Mouse (Mus musculus): Measurements from ENCODE around the gene Zbtb46. TPM values are rescaled to one million over a fixed set of nuclear protein-coding genes. Genes with fewer than 3 reads are reported as not detected.

Zbtb46 gene
- polyA plus RNA-seq, 1 experiment from 2014 or later, result 7.6 TPM

GRCm38 (mm10) chr2:181471246-181471645 lies 12.0 kb upstream of the Zbtb46 start:
- 60% methylated on average over 5 of the region's 5 CpGs for WGBS
- no peak overlapping the region for H3K4me2 ChIP-seq (ENCODE audit: low read length)
- H3K4me1 ChIP-seq (ENCODE audit: control insufficient read depth, insufficient read depth, low read length), result no peaks in the 10 kb centered on the region
- no peak overlapping the region for H3K4me3 ChIP-seq (ENCODE audit: low read depth, low read length)
- no peaks in the 10 kb centered on the region for H3K27me3 ChIP-seq (replicated peaks; ENCODE audit: control insufficient read depth, insufficient read depth, low read length)
- H3K36me3 ChIP-seq (ENCODE audit: control insufficient read depth, insufficient read depth, low read length), result no peaks in the 10 kb centered on the region
- no peak overlapping the region for H3K27ac ChIP-seq (ENCODE audit: low read depth, low read length)
- H3K9ac ChIP-seq (ENCODE audit: low read length), result no peak overlapping the region
- ATAC-seq (no peak), DNase-seq (ENCODE audit: low spot score) (no peak)
- no peaks in the 10 kb centered on the region for H3K9me3 ChIP-seq (replicated peaks; ENCODE audit: control insufficient read depth, low read length)

- Histone ChIP-seq H3K9me3 (replicated peaks; ENCODE audit: control insufficient read depth, low read length) (no peaks in the 10 kb centered on the region), H3K4me2 (ENCODE audit: low read length) (no peak overlapping the region), H3K27me3 (replicated peaks; ENCODE audit: control insufficient read depth, insufficient read depth, low read length) (no peaks in the 10 kb centered on the region), H3K4me1 (ENCODE audit: control insufficient read depth, insufficient read depth, low read length) (no peaks in the 10 kb centered on the region), H3K36me3 (ENCODE audit: control insufficient read depth, insufficient read depth, low read length) (no peaks in the 10 kb centered on the region), H3K27ac (ENCODE audit: low read depth, low read length) (no peak overlapping the region), H3K9ac (ENCODE audit: low read length) (no peak overlapping the region), H3K4me3 (ENCODE audit: low read depth, low read length) (no peak overlapping the region)
- ATAC-seq (no peak), DNase-seq (ENCODE audit: low spot score) (no peak)
- 86% methylated on average over 2 of the region's 2 CpGs for WGBS
Observed at GRCm38 (mm10) chr2:181470285-181470684, 11.1 kb upstream of the Zbtb46 start.

- Histone ChIP-seq H3K36me3 (ENCODE audit: control insufficient read depth, insufficient read depth, low read length) (no peaks in the 10 kb centered on the region), H3K4me3 (ENCODE audit: low read depth, low read length) (no peak overlapping the region), H3K27ac (ENCODE audit: low read depth, low read length) (no peak overlapping the region), H3K4me1 (ENCODE audit: control insufficient read depth, insufficient read depth, low read length) (no peaks in the 10 kb centered on the region), H3K4me2 (ENCODE audit: low read length) (no peak overlapping the region), H3K9me3 (replicated peaks; ENCODE audit: control insufficient read depth, low read length) (no peaks in the 10 kb centered on the region), H3K27me3 (replicated peaks; ENCODE audit: control insufficient read depth, insufficient read depth, low read length) (peaks cover 2% of the 10 kb centered on the region; the same call in 1 of the 2 replicates), H3K9ac (ENCODE audit: low read length) (no peak overlapping the region)
- ATAC-seq, result no peak
- no peak for DNase-seq (ENCODE audit: low spot score)
- WGBS, result 51% methylated on average over 3 of the region's 3 CpGs
Observed at GRCm38 (mm10) chr2:181465423-181465822, 6.2 kb upstream of the Zbtb46 start.

- H3K27ac ChIP-seq (ENCODE audit: low read depth, low read length), result no peak overlapping the region
- peak; percentile 23 for DNase-seq (ENCODE audit: low spot score)
- H3K27me3 ChIP-seq (replicated peaks; ENCODE audit: control insufficient read depth, insufficient read depth, low read length), result peaks cover 10% of the 10 kb centered on the region
- no peak overlapping the region for H3K9ac ChIP-seq (ENCODE audit: low read length)
- H3K4me2 ChIP-seq (ENCODE audit: low read length), result no peak overlapping the region
- H3K4me1 ChIP-seq (ENCODE audit: control insufficient read depth, insufficient read depth, low read length), result peaks cover 1% of the 10 kb centered on the region; the same call in 1 of the 2 replicates
- WGBS, result 35% methylated on average over 7 of the region's 7 CpGs
- H3K9me3 ChIP-seq (replicated peaks; ENCODE audit: control insufficient read depth, low read length), result no peaks in the 10 kb centered on the region
- H3K36me3 ChIP-seq (ENCODE audit: control insufficient read depth, insufficient read depth, low read length), result no peaks in the 10 kb centered on the region
- no peak for ATAC-seq
- no peak overlapping the region for H3K4me3 ChIP-seq (ENCODE audit: low read depth, low read length)
Observed at GRCm38 (mm10) chr2:181463008-181463738, 3.9 kb upstream of the Zbtb46 start.

- H3K9me3 ChIP-seq (replicated peaks; ENCODE audit: control insufficient read depth, low read length), result no peaks in the 10 kb centered on the region
- peaks cover 16% of the 10 kb centered on the region for H3K27me3 ChIP-seq (replicated peaks; ENCODE audit: control insufficient read depth, insufficient read depth, low read length)
- no peak overlapping the region for H3K4me2 ChIP-seq (ENCODE audit: low read length)
- DNase-seq (ENCODE audit: low spot score) (no peak), ATAC-seq (no peak)
- no peak overlapping the region for H3K4me3 ChIP-seq (ENCODE audit: low read depth, low read length)
- H3K27ac ChIP-seq (ENCODE audit: low read depth, low read length), result no peak overlapping the region
- 88% methylated on average over 1 of the region's 1 CpGs for WGBS
- peaks cover 4% of the 10 kb centered on the region; the same call in 1 of the 2 replicates for H3K4me1 ChIP-seq (ENCODE audit: control insufficient read depth, insufficient read depth, low read length)
- H3K9ac ChIP-seq (ENCODE audit: low read length), result no peak overlapping the region
- H3K36me3 ChIP-seq (ENCODE audit: control insufficient read depth, insufficient read depth, low read length), result no peaks in the 10 kb centered on the region
Observed at GRCm38 (mm10) chr2:181462604-181463003, 3.4 kb upstream of the Zbtb46 start.

GRCm38 (mm10) chr2:181461536-181462100 lies 2.4 kb upstream of the Zbtb46 start:
- Histone ChIP-seq H3K9me3 (replicated peaks; ENCODE audit: control insufficient read depth, low read length) (no peaks in the 10 kb centered on the region), H3K36me3 (ENCODE audit: control insufficient read depth, insufficient read depth, low read length) (no peaks in the 10 kb centered on the region), H3K27ac (ENCODE audit: low read depth, low read length) (no peak overlapping the region), H3K9ac (ENCODE audit: low read length) (no peak overlapping the region), H3K27me3 (replicated peaks; ENCODE audit: control insufficient read depth, insufficient read depth, low read length) (peaks cover 23% of the 10 kb centered on the region), H3K4me1 (ENCODE audit: control insufficient read depth, insufficient read depth, low read length) (peaks cover 4% of the 10 kb centered on the region; the same call in 1 of the 2 replicates), H3K4me2 (ENCODE audit: low read length) (no peak overlapping the region), H3K4me3 (ENCODE audit: low read depth, low read length) (no peak overlapping the region)
- ATAC-seq (no peak), DNase-seq (ENCODE audit: low spot score) (no peak)
- 84% methylated on average over 1 of the region's 1 CpGs for WGBS

GRCm38 (mm10) chr2:181459673-181460621 lies 721 bp upstream of the Zbtb46 start:
- H3K9ac ChIP-seq (ENCODE audit: low read length), result peak overlapping the region; percentile 81
- DNase-seq (ENCODE audit: low spot score), result peak; percentile 46
- peaks cover 23% of the 10 kb centered on the region for H3K27me3 ChIP-seq (replicated peaks; ENCODE audit: control insufficient read depth, insufficient read depth, low read length)

GRCm38 (mm10) chr2:181458411-181459152 lies 644 bp downstream of the Zbtb46 start:
- WGBS, result under 1% methylated on average over 50 of the region's 72 CpGs
- peak; percentile 61 for ATAC-seq

More at GRCm38 (mm10) chr2:181459673-181460621, 721 bp upstream of the Zbtb46 start:
- peak; percentile 66 for ATAC-seq
- H3K4me1 ChIP-seq (ENCODE audit: control insufficient read depth, insufficient read depth, low read length), result peaks cover 4% of the 10 kb centered on the region; the same call in 1 of the 2 replicates
- no peaks in the 10 kb centered on the region for H3K9me3 ChIP-seq (replicated peaks; ENCODE audit: control insufficient read depth, low read length)
- H3K4me2 ChIP-seq (ENCODE audit: low read length), result peak overlapping the region; percentile 99
- H3K4me3 ChIP-seq (ENCODE audit: low read depth, low read length), result peak overlapping the region; percentile 90
- no peak overlapping the region for H3K27ac ChIP-seq (ENCODE audit: low read depth, low read length)
- no peaks in the 10 kb centered on the region for H3K36me3 ChIP-seq (ENCODE audit: control insufficient read depth, insufficient read depth, low read length)
- under 1% methylated on average over 71 of the region's 71 CpGs for WGBS

More at GRCm38 (mm10) chr2:181458411-181459152, 644 bp downstream of the Zbtb46 start:
- H3K27me3 ChIP-seq (replicated peaks; ENCODE audit: control insufficient read depth, insufficient read depth, low read length), result peaks cover 23% of the 10 kb centered on the region
- no peaks in the 10 kb centered on the region for H3K9me3 ChIP-seq (replicated peaks; ENCODE audit: control insufficient read depth, low read length)
- H3K4me3 ChIP-seq (ENCODE audit: low read depth, low read length), result peak overlapping the region; percentile 90
- peak; percentile 21 for DNase-seq (ENCODE audit: low spot score)
- peak overlapping the region; percentile 81 for H3K9ac ChIP-seq (ENCODE audit: low read length)
- no peaks in the 10 kb centered on the region for H3K36me3 ChIP-seq (ENCODE audit: control insufficient read depth, insufficient read depth, low read length)
- H3K4me2 ChIP-seq (ENCODE audit: low read length), result peak overlapping the region; percentile 99
- H3K4me1 ChIP-seq (ENCODE audit: control insufficient read depth, insufficient read depth, low read length), result peaks cover 4% of the 10 kb centered on the region; the same call in 1 of the 2 replicates
- H3K27ac ChIP-seq (ENCODE audit: low read depth, low read length), result no peak overlapping the region; the same call in 1 of the 2 replicates
